Mouse (Mus musculus) cerebellum, postnatal 25 days (tissue): Measurements from ENCODE around the gene Dnah2.
A peak's percentile ranks its signal among the peaks of the same experiment; 100 is the strongest.

ENCODE experiments used
- DNase-seq, 2 experiments: peaks; one replicate each; pipeline ENCODE4 v3.0.0; 2021; ENCODE audit warnings: mixed read lengths in 2 of 2

Dnah2 gene

GRCm38 (mm10) chr11:69459883-69460282, 89.0 kb downstream of the Dnah2 start:
- no peak for DNase-seq

- DNase-seq = no peak
Measured at GRCm38 (mm10) chr11:69457006-69457579, 91.8 kb downstream of the Dnah2 start.

- DNase-seq = no peak
Measured at GRCm38 (mm10) chr11:69452114-69452867, 96.6 kb downstream of the Dnah2 start.

GRCm38 (mm10) chr11:69447299-69447698, 101.6 kb downstream of the Dnah2 start:
- no peak for DNase-seq

GRCm38 (mm10) chr11:69443328-69443727, 105.6 kb downstream of the Dnah2 start:
- DNase-seq = no peak

DNA sequence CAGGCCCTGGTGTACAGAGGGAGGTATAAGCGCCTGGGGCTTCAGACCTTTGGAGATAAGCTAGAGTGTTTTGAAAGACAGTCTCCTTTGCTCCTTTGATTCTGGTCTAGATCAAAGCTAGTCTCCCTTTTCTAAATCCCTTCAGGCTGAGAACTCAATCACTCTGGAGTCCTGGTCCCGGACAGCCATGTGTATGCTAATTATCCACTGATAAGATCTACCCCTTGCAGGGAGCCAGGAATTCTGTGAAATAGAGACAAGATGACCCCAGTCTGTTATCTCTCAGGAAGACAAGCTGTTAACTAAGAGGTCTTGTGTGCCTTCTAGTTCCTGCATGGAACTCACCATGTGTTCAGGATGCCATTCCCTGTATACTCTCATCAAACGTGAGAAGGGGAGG, 111.6 kb downstream of the Dnah2 start:
- DNase-seq = no peak

GRCm38 (mm10) chr11:69433189-69433588, 115.7 kb downstream of the Dnah2 start:
- no peak for DNase-seq

DNA sequence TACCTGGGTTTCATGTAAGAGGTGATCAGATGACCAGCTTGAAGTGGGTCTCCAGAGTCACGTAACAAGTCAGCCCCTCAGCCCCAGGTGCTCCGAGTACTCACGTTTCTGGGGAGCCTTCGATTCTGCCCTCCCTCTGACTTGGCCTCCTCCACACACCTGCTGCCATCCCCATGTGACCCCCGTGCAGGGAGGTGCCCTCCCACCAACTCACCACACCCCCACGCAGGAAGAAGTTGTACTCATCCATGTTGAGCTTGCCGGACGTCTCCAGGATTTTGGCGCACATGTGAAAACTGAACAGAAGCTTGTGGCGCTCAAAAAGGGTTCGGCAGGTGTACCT, 116.3 kb downstream of the Dnah2 start:
- DNase-seq = no peak

DNA sequence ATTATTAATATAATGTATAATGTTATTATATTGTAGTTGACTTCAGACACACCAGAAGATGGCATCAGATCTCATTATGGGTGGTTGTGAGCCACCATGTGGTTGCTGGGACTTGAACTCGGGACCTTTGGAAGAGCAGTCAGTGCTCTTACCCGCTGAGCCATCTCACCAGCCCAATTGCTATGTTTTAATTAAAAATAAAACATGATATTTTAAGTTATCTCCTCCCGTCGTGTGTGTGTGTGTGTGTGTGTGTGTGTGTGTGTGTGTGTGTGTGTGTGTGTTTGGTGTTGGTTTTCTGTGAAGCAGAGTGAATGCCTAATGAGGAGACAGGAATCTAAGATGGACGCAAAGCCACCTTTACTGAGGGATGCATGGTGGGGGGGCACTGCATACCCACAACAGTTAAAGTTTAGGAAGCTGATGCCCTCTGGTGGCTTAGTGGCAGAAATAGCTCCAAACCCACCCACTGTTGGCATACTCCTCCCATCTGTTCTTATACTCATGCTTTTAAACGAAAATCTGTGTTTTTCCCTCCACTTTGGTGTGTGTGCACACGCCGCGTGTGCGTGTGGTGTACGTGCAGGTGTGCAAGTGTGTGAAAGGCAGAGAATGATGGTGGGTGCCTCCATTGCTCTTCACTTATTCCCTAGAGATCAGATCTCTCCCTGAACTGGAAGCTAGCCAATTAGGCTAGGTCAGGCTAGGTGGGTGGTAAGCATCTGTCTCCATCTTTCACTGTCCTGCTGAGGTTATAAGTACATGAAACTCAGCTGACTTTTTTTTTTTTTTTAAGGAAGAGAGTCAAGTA, 116.9 kb downstream of the Dnah2 start:
- peak; percentile 78 to 89 for DNase-seq

GRCm38 (mm10) chr11:69430631-69431030, 118.3 kb downstream of the Dnah2 start:
- no peak for DNase-seq

GRCm38 (mm10) chr11:69429313-69429712, 119.6 kb downstream of the Dnah2 start:
- peak in 1 of 2 experiments; percentile 49 for DNase-seq

GRCm38 (mm10) chr11:69428751-69429150, 120.2 kb downstream of the Dnah2 start:
- no peak for DNase-seq

DNA sequence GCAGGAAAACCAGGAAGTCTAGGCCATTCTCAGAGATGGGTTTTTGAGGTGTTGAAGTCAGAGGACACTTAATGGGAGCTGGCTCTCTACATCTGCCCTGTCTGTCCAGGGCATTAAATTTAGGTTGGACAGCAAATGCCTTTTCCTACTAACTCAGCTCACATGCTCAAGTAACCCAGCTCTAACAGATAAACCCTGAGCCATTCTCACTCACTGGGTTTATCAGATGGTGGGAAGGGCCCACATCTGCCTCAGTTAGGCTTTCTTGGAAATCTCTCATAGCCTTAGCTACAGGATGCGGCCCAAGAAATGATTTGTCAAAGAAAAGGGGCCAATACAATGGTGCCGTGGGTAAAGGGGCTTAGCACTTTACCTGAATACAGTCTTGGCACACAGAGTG, 122.7 kb downstream of the Dnah2 start:
- DNase-seq = no peak

- DNase-seq = no peak
Measured at GRCm38 (mm10) chr11:69423885-69424284, 125.0 kb downstream of the Dnah2 start.

DNA sequence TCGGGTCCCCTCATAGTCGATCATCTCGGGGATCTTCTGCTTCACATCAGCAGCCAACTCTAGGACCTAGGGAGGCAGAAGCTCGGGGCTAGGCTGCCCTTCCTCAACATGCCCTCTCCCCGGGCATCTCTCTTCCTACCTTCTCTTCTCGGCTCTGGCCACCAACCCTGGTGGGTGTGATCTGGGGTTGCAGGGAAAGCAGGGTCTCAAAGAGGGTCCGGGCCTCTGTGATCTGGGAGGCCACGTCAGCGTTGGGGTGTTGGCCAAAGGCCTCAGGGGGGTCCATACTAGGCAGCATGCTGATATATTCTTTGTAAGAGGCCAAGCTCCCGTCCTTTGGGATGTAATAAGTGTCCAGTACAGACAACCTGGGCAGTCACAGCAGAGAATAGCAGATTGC, 126.1 kb downstream of the Dnah2 start:
- peak in 1 of 2 experiments; percentile 17 for DNase-seq

- peak in 1 of 2 experiments; percentile 14 for DNase-seq
Measured at GRCm38 (mm10) chr11:69421131-69421977, 127.6 kb downstream of the Dnah2 start.

- DNase-seq = no peak
Measured at GRCm38 (mm10) chr11:69420554-69421000, 128.3 kb downstream of the Dnah2 start.

DNA sequence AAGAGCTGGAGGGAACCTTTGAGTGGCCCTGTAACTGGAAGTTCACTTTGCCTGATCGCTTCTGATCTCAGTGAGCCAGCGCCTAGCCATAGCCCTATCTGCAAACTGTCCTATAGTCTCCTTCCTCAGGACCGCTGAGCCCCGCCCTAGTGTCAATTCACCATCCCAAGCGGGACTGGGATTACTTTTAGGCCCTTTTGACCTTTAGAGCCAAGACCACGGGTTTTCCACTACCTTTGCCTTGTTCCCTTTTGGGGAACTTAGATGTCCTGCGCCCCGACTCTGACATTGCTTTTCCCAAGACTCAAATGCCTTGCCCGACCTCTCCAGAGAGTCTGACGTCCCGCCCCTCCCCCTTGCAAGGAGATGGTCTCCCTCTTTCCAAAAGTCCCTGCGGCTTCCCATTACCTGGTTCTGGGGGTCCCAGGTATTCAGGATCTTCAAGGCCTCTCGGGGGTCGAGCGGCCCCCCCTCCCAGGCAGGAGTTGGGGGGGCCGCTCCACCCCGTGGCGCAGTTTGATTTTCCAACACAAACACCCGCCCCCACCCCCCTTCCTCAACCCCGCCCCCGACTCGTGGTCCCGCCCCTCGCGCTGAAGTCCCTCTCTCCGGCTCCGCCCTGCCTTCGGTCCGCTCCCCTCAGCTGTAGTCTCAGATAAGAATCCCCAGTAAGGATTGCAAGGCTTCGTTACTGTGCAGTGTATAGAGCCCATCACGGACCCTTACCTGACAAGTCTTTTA, 128.9 kb downstream of the Dnah2 start:
- DNase-seq = peak; percentile 30 to 59

DNA sequence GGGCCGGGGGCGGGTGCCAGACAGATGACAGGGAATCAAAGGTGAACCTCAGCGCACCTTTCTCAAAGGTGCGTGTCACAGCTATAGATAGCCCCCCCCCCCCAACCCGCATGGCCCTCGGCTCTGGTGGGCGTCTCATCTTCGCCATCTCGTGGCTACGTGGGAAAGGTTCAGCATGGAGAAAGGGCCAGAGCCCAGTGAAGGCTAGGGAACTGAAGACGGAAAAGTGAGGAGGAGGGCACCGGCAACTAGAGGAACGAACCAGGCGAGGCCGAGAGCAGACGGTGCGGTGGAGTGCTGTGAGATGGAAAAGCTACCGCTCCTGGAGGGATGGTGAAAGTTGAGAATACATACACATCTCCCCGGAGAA, 129.5 kb downstream of the Dnah2 start:
- peak; percentile 54 to 67 for DNase-seq

DNA sequence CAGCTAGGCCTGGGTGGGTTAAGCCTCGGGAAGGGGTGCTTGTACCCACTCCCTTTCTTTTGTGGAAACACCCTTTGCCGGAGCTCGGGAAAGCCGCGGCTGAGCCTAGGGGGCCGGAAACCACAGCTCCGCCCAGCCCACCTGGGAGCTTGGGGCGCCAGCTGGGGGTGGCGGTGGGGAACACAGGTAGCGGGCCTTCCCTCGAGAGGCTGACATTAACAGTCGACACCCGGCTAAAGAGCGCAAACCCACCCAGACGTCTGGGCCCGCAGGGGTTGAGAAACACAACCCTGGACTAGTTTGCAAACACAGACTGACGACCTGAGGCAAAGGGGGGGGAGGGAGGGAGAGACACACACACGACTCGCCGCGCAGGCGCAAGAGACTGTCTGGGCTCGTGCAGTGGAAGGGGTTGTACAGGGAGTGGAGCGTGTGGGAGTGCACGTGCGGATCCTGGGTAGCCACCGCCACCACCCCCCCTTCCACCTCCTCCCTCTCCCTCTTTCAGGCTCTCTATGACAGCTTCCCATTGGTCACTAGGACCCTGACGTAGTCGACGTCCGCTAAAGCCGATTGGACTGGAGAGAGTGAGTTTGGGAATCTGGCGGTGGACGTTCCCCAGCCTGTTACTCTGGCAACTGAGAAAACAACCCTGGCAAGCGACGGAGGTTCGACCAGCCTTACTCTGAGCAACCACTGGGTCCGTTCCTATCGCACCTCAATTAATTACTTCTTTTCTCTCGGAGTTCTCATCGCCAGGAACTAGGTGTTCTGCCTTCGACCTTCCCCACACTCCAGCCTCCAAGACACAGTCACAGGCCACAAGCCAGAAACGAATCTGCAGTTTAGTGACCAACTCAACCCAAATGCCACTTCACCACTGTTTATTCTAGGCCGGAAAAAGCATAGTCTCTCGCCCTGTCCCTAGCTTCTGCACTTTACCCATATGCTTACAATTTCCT, 130.1 kb downstream of the Dnah2 start:
- peak; percentile 91 to 95 for DNase-seq
